Mouse (Mus musculus) cerebellum, adult 2 months (tissue): ENCODE measurements around the gene Eomes.

Source experiments
- CTCF ChIP-seq: fragments of 200-500 bp; IDR thresholded peaks from 2 replicates; pipeline ENCODE4 v1.5.1; 2011; ENCODE audit warnings: low read depth, mild to moderate bottlenecking, control low read depth, low read length, moderate library complexity, borderline replicate concordance; ENCODE audit not compliant: insufficient read depth
- POLR2A ChIP-seq: fragments of 200-500 bp; IDR thresholded peaks from 2 replicates; pipeline ENCODE4 v1.6.1; 2011; ENCODE audit warnings: low read length, control low read depth, borderline replicate concordance; ENCODE audit not compliant: insufficient read depth

DNA sequence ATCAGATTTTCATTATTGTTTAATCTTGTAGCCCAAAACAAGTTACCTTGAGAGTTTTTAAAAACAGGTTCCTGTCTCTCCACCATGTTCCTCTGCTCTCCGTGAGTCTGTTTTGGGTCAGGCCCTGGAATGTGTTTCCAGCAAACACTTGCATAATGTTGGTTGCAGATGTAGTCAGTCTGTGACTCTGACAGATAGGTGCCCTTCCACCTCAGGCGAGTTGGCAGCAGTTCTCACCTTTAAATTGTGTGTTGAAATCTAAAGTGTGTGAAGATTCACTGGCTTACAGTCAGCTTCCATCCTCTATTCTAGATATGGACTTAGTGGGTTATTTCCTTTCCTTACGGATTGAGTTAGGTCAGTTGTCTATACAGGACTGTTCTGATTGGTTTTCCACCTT is 51.8 kb downstream of the Eomes start:
- no peak for TF ChIP-seq POLR2A
- no peak for TF ChIP-seq CTCF
